Mouse (Mus musculus) kidney, adult 18-20 months (tissue): ENCODE measurements around the gene Abhd18.
"Not testable (repeated sequence)": the region's sequence is repeated elsewhere in the genome, so short reads cannot be mapped to it uniquely, and the experiment has no call there.

Experiments used
- DNase-seq: peaks from one replicate; pipeline ENCODE4 v3.0.0; 2021

Abhd18 gene

GRCm38 (mm10) chr3:40846957-40847017, at the start of gene Abhd18:
Gene Abhd18, plus strand, starts transcription at chr3:40846970.
- DNase-seq: not testable (repeated sequence)

DNA sequence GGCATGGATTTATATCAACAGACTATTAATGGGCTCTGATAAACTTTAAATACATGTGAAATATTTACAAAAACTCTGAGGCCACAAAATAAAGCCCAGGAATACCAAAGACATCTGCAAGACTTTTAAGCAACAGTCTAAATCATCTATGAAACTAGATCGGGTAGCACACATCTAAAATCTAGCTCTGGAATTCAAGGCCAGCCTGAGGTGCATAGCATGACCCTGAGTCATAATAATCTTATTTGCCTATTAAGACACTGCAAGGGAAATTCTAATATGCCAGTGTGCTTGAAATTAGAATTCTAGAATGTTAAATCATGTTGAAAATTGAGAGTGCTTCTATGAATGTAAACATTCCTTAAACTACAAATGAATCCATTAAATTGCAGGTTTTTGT, 48.7 kb upstream of the Abhd18 start:
- no peak for DNase-seq

DNA sequence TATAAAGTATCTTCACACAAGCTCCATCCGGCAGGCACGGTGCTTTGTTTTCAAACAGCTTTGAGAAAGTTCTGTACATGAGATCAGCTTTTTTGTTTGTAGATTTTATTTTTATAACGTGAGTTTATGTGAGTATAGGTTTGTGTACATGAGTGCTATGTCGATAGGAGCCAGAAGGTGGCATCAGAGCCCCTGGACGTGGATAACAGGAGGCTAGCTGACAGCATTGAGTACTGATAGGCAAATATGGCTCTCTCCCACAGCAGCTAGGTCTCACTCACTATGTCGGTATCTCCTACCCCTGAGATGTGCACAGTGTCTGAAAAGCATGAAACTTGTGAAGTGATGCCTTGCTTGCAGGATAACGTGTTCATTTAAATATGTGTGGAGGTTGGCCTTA, 48.3 kb upstream of the Abhd18 start:
- peak; percentile 56 for DNase-seq

- DNase-seq: peak; percentile 96
These were observed 47.0 kb upstream of the Abhd18 start, which contains the start of gene Plk4 for GRCm38 (mm10) chr3:40799530-40800372. Gene Plk4, plus strand, starts transcription at chr3:40800019.

DNA sequence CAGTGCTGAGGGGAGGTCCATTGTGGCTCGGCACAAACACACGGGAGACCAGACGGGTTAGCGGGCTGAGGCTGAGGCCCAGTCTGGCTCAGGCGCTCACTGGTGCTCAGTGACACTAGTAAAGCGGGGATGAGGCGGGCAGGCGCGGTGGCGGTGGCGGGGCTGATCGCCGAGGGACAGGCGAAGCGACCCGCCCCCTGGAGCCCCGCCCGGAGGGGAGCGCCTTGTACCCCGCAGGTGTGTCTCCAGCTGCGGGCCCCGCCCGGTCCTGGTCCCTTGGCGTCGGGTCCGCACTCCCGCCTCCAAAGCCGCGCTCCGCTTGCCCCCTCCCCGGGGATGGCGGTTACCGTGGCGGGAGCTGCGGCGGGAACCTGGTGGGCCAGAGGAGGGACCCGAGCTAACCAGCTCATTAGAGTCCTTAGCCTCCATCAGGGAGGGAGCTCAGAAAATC, 46.4 kb upstream of the Abhd18 start:
- no peak for DNase-seq

- DNase-seq: no peak
These were observed 39.9 kb upstream of the Abhd18 start for GRCm38 (mm10) chr3:40806871-40807270.

- DNase-seq: no peak
These were observed 38.1 kb upstream of the Abhd18 start for GRCm38 (mm10) chr3:40808686-40809085.

GRCm38 (mm10) chr3:40809894-40810293, 36.9 kb upstream of the Abhd18 start:
- DNase-seq: no peak

- no peak for DNase-seq
These were observed 33.5 kb upstream of the Abhd18 start for GRCm38 (mm10) chr3:40813275-40813674.

DNA sequence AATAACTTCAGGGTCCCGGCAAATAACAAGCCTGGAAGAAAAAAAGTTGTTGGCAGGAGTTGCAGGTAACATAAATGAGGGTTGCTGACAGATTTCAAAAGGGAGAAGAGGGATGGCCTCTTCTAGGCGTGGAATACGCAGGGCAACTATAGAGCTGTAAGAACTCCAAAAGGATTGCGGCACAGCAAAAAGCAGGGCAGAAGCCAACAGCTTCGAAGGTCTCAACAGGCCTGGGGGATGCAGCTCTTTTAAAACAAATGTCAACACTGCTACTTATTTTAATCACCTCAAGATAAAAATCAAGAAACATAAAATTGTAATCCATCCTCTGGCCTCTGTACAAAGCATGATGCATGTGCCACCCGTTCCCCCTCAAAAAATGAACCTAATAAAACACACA, 1.2 kb upstream of the Abhd18 start:
- DNase-seq: peak; percentile 2

DNA sequence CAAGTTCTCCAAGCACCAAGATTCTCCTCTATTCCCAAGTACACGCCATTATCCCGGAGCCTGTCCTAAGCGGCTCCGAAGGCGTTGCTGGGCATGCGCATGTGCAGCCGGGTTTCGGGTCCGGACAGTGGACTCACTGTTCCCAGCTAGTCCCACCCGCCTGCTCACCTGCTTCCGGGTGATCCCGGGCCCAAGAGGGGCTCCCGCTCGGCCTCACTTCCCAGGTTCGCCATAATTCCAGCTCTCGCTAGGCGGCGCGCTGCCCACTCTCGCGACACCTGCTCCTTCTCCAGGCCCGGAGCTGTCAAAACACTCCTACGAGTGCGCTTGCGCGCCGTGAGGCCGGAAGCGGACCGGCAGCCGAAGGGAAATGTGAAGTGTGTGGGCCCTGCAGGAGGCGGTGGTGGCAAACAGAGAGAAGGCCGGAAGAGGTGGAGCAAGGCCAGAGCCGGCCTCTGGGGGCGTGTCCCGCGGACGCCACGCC, 255 bp upstream of the Abhd18 start, which contains the start of gene Mfsd8:
Mfsd8 (minus strand) TSS at position 414 of the 484 bp plus-strand sequence.
- DNase-seq: peak; percentile 97

- DNase-seq: peak; percentile 71
These were observed 248 bp downstream of the Abhd18 start for GRCm38 (mm10) chr3:40847018-40847417.

DNA sequence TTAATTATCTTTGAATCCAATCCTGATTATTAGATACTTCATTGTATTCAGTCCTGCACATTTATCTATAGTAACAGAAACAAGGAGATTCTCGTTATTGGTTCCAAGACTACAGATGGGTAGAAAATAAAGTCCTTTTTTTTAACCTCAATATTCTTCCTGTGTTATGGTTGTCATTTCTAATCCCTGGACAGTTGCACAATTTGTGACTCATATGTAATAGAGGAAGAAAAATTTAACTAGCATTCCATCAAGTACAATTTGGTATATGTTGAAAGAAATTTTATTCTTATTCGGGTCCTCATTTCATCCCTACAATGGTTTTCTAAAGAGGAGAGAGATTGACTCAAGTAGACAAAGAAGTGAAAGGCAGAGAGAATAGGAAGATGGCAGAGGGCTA, 1.2 kb downstream of the Abhd18 start:
- DNase-seq: not testable (repeated sequence)

DNA sequence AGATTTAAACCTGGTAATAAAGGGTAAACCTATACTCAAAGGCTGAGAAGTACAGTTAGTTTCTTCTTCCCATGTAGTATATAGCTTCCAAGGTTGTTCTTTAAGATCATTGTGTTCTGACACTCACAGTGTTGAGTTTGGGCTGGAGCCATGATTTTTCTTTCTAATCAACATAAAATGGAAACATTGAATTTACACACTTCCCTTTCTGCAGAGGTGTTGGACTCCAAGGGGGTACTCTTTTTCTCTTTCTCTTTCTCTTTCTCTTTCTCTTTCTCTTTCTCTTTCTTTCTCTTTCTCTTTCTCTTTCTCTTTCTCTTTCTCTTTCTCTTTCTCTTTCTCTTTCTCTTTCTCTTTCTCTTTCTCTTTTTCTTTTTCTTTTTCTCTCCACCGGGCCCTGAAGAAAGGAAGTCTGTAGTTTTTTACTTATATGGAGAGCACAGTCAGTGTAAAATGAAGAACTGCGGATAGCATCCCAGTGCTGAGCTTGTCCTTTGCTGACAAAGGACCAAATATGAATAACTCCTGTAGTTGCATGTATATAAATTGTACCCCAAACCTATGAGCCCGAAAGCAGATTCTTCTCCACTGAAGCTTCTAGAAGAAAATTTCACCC, 6.5 kb downstream of the Abhd18 start:
- DNase-seq: not testable (repeated sequence)

- peak; percentile 98 for DNase-seq
These were observed 47.1 kb downstream of the Abhd18 start for GRCm38 (mm10) chr3:40893816-40894258.

DNA sequence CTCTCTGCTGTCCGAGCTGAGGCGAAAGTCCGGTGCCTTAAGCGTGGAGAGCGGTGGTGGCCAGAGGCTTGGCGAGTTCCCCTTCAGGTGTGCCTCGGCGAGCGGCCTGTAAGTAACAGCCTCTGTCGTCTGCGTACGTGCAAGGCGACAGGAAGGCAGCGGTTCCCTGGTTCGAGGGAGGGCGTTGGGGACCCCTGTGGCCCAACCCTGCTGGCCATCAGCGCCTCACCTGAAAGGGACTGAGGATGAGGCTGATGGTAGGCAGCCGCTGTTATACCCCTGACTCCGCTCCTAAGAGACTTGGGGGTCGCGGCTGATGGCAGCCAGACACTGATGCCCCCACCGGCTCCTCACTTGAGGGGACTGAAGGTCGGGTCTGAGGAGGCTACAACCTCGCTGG, 47.6 kb downstream of the Abhd18 start:
- DNase-seq: peak; percentile 43

DNA sequence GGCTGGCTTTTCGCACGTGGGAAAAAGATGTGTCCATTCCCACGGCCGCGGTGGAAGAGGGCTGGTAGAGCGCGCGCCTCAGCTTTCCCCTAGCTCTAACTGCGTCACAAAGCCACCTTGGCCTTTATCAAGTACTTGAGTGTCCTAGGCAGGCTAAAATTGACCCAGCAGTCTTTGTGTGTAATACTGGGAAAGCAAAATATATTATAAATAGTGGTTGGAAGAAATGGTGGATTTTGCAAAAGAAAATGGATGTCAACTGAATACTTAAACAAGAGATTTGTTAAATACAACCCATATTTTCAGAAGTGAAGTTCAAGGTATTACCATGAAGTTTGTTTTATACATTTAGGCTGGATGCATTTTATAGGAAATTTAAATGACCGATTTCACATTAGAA, 55.7 kb downstream of the Abhd18 start, which contains the start of gene 1700034I23Rik:
1700034I23Rik (minus strand) TSS at position 101 of the 400 bp plus-strand sequence.
- DNase-seq: not testable (repeated sequence)

- no peak for DNase-seq
These were observed 91.4 kb downstream of the Abhd18 start for GRCm38 (mm10) chr3:40938189-40938588.

DNA sequence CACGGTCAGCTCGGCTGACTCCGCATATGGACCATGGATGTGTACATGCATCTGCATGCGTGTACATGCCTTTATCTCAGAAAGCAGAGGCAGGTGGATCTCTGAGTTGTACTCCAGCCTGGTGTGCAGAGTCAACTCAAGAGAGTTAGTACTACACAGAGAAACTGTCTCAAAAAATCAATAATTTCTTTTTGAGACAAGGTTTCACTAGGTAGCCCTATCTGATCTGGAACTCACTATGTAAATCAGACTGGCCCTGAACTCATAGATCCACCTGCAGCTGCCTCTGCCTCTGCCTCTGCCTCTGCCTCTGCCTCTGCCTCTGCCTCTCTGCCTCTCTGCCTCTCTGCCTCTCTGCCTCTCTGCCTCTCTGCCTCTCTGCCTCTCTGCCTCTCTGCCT, 91.8 kb downstream of the Abhd18 start:
- DNase-seq: no peak

- DNase-seq: no peak
These were observed 92.2 kb downstream of the Abhd18 start for GRCm38 (mm10) chr3:40939019-40939418.

- DNase-seq: peak; percentile 100
These were observed 102.6 kb downstream of the Abhd18 start, which contains the start of gene Larp1b for GRCm38 (mm10) chr3:40949170-40949902. Gene Larp1b, plus strand, starts transcription at chr3:40949828.

GRCm38 (mm10) chr3:40949903-40950600, 103.3 kb downstream of the Abhd18 start:
- peak; percentile 66 for DNase-seq
